Mouse (Mus musculus): ENCODE results near the gene Prm1. TPM values are rescaled to one million over a fixed set of nuclear protein-coding genes. Genes with fewer than 3 reads are reported as not detected.

Prm1 gene
- polyA plus RNA-seq, 1 experiment from 2014 or later: not detected

DNA sequence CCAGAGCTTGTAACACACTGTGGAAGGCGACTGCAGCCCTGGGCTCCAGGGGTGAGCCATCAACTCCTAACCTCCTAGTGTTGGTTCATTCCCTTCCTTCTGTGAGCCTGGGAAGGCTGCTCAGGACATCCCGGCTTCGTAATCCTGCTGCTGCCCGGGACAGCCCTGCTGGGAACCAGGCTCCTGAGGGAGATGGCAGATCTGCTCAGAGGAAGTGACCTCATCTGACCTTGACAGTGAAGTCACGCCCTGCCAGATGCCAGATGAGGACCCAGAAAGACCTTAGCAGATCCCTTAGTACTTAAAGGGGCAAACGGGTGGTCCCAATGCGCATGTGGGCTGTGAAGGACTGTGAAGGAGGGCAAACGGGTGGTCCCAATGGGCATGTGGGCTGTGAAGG, 44.5 kb downstream of the Prm1 start:
- Histone ChIP-seq H3K9me3 (ENCODE audit: control insufficient read depth, low read length) (no peaks in the 10 kb centered on the region), H3K36me3 (ENCODE audit: control insufficient read depth, insufficient read depth, low read length) (no peaks in the 10 kb centered on the region), H3K4me2 (ENCODE audit: low read depth, severe bottlenecking) (no peak overlapping the region), H3K9ac (ENCODE audit: low read length) (no peak overlapping the region), H3K27me3 (ENCODE audit: control insufficient read depth, insufficient read depth, low read length) (no peaks in the 10 kb centered on the region), H3K4me3 (ENCODE audit: low read depth, low read length) (no peak overlapping the region), H3K4me1 (ENCODE audit: control insufficient read depth, insufficient read depth, low read length) (0 out of 2 replicates have a peak, but pooled peaks cover 3% of the 10 kb centered on the region), H3K27ac (replicated peaks; ENCODE audit: low read depth, low read length) (no peak overlapping the region)
- no peak for DNase-seq (ENCODE audit: low spot score)
- ATAC-seq (ENCODE audit: insufficient number of reproducible peaks, low FRiP score, low TSS enrichment, low read depth): no peak
- 49% methylated on average over 8 of the region's 8 CpGs for WGBS

DNA sequence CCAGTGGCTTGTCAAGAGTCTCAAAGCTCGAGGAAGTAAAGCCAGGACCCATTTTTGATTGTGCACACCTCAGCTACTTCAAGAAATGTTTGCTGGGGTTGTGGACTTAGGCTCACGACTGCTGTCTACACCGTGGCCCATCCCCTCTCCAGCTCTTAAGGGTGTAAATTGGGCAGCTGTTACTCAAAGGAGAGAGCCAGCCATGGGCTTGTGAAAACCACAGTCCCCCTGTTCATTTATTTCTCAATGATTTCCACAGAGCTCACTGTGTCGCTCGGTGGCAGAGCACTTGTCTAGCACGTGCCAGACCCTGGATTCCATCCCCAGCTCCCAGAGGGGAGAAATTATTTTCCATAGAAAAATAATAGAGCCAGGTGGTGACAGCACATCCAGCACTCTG, 49.5 kb downstream of the Prm1 start:
- Histone ChIP-seq H3K4me3 (ENCODE audit: low read depth, low read length) (no peak overlapping the region), H3K36me3 (ENCODE audit: control insufficient read depth, insufficient read depth, low read length) (no peaks in the 10 kb centered on the region), H3K27me3 (ENCODE audit: control insufficient read depth, insufficient read depth, low read length) (no peaks in the 10 kb centered on the region), H3K4me1 (ENCODE audit: control insufficient read depth, insufficient read depth, low read length) (0 out of 2 replicates have a peak, but pooled peaks cover 3% of the 10 kb centered on the region), H3K4me2 (ENCODE audit: low read depth, severe bottlenecking) (no peak overlapping the region), H3K27ac (replicated peaks; ENCODE audit: low read depth, low read length) (no peak overlapping the region), H3K9me3 (ENCODE audit: control insufficient read depth, low read length) (no peaks in the 10 kb centered on the region), H3K9ac (ENCODE audit: low read length) (no peak overlapping the region)
- ATAC-seq (ENCODE audit: insufficient number of reproducible peaks, low FRiP score, low TSS enrichment, low read depth) (no peak), DNase-seq (ENCODE audit: low spot score) (no peak)
- WGBS: 76% methylated on average over 6 of the region's 6 CpGs

DNA sequence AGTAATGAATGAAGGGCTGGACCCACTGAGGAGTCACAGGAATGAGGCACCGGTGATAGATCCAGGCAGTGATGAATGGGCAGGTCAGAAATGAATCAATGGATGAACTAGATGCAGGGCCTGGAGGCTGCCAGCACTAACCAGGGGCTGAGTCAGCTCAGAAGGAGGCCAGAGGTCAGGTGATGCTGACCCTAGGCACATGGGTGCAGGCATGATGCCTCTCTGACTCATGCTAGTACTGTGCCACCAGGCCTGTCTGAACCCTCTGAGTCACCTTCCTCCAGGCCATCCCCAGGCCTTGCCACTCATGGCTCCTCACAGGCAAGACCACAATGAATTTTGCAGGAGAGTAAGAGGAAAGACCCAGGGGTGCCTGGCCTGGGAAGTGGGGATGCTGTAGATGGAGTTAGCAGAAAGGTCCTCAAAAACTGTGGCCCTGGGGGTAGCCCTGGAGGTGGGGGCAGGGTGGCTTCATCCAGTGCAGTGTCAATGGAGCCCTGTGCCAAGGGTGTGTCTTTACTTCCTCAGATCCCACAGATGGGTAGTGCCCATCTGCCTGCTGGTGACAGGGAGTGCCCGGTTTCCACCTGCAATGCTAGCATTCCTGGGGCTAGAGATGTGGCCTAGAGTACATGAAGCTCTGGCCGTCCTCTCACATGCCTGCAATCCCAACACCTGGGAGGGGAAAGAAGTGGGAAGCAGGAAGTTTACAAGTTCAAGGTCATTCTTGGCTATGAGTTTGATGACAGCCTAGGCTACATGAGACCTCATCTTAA, 50.9 kb downstream of the Prm1 start:
- no peak for DNase-seq (ENCODE audit: low spot score)
- H3K4me3 ChIP-seq (ENCODE audit: low read depth, low read length): no peak overlapping the region

DNA sequence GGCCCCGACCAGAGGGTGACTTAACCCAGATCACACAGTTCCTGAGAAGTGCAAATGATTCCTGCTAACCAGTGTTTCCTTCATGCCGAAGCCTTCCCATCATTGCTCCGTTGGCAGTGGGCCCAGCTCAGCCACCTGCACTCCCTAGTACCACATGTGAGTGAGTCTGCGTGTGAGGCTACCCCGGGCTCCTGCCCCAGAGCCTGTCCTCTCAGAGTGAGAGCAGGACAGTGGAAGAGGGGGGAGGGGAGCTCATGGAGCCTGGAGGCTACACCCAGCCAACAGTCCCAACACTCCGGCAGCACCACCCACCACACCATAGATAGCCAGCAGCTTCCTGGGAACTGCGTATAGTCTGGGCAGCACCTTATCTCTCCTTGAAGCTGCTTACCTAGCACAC, 55.8 kb downstream of the Prm1 start:
- no peaks in the 10 kb centered on the region for H3K36me3 ChIP-seq (ENCODE audit: control insufficient read depth, insufficient read depth, low read length)
- H3K27me3 ChIP-seq (ENCODE audit: control insufficient read depth, insufficient read depth, low read length): no peaks in the 10 kb centered on the region
- DNase-seq (ENCODE audit: low spot score): no peak
- H3K4me1 ChIP-seq (ENCODE audit: control insufficient read depth, insufficient read depth, low read length): 0 out of 2 replicates have a peak, but pooled peaks cover 2% of the 10 kb centered on the region
- no peaks in the 10 kb centered on the region for H3K9me3 ChIP-seq (ENCODE audit: control insufficient read depth, low read length)
- 66% methylated on average over 7 of the region's 7 CpGs for WGBS
- no peak for ATAC-seq (ENCODE audit: insufficient number of reproducible peaks, low FRiP score, low TSS enrichment, low read depth)
- H3K9ac ChIP-seq (ENCODE audit: low read length): no peak overlapping the region
- H3K4me2 ChIP-seq (ENCODE audit: low read depth, severe bottlenecking): no peak overlapping the region
- H3K4me3 ChIP-seq (ENCODE audit: low read depth, low read length): no peak overlapping the region
- H3K27ac ChIP-seq (replicated peaks; ENCODE audit: low read depth, low read length): no peak overlapping the region

More for the DNA sequence above, 50.9 kb downstream of the Prm1 start:
- Histone ChIP-seq H3K27me3 (ENCODE audit: control insufficient read depth, insufficient read depth, low read length) (no peaks in the 10 kb centered on the region), H3K4me2 (ENCODE audit: low read depth, severe bottlenecking) (no peak overlapping the region), H3K36me3 (ENCODE audit: control insufficient read depth, insufficient read depth, low read length) (no peaks in the 10 kb centered on the region), H3K9ac (ENCODE audit: low read length) (no peak overlapping the region), H3K27ac (replicated peaks; ENCODE audit: low read depth, low read length) (no peak overlapping the region), H3K4me1 (ENCODE audit: control insufficient read depth, insufficient read depth, low read length) (no peaks in the 10 kb centered on the region), H3K9me3 (ENCODE audit: control insufficient read depth, low read length) (no peaks in the 10 kb centered on the region)
- WGBS: 81% methylated on average over 3 of the region's 3 CpGs
- ATAC-seq (ENCODE audit: insufficient number of reproducible peaks, low FRiP score, low TSS enrichment, low read depth): no peak

DNA sequence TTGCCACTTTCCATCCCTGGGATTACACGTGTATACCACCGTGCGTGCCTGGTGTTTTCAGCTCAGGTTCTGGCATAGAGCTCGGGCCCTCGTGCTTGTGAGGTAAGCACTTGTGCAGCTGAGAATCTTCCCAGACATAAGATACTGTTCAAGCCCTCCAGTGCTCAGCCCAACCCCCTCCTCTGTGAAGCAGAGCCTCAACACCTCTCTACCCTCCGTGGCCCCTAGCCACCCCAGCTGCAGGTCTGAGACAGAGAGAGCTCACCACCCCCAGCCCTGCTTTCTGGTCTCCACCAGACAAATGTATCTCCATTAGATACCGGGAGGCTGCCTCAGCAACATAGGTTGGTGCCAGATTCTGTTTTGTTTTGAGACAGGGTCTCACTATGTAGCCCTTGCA, 56.4 kb downstream of the Prm1 start:
- DNase-seq (ENCODE audit: low spot score): no peak
- Histone ChIP-seq H3K9ac (ENCODE audit: low read length) (no peak overlapping the region), H3K36me3 (ENCODE audit: control insufficient read depth, insufficient read depth, low read length) (no peaks in the 10 kb centered on the region), H3K4me3 (ENCODE audit: low read depth, low read length) (no peak overlapping the region), H3K27ac (replicated peaks; ENCODE audit: low read depth, low read length) (no peak overlapping the region), H3K9me3 (ENCODE audit: control insufficient read depth, low read length) (no peaks in the 10 kb centered on the region), H3K4me1 (ENCODE audit: control insufficient read depth, insufficient read depth, low read length) (peaks cover 7% of the 10 kb centered on the region; the same call in 1 of the 2 replicates), H3K4me2 (ENCODE audit: low read depth, severe bottlenecking) (no peak overlapping the region), H3K27me3 (ENCODE audit: control insufficient read depth, insufficient read depth, low read length) (no peaks in the 10 kb centered on the region)
- ATAC-seq (ENCODE audit: insufficient number of reproducible peaks, low FRiP score, low TSS enrichment, low read depth): no peak
- WGBS: 67% methylated on average over 7 of the region's 7 CpGs

Other genes starting within 250 kb of the Prm1 start
- 5.2 and 5.5 TPM in 2 replicates for gene Socs1, start 20.3 kb downstream of the Prm1 start, polyA plus RNA-seq (2014; fragmentation: Nextera tagmentation; extraction: Ambion mirVana)
- not detected in 2 replicates for gene Tnp2, start 17.2 kb downstream of the Prm1 start, polyA plus RNA-seq (2014; fragmentation: Nextera tagmentation; extraction: Ambion mirVana)
- not detected in 2 replicates for gene Prm3, start 14.9 kb downstream of the Prm1 start, polyA plus RNA-seq (2014; fragmentation: Nextera tagmentation; extraction: Ambion mirVana)
- gene Prm2, start 9.7 kb downstream of the Prm1 start, polyA plus RNA-seq (2014; fragmentation: Nextera tagmentation; extraction: Ambion mirVana): not detected in 2 replicates
- not detected in 2 replicates for gene Gm11172, start 7.1 kb upstream of the Prm1 start, polyA plus RNA-seq (2014; fragmentation: Nextera tagmentation; extraction: Ambion mirVana)
- 4.3 and 4.7 TPM in 2 replicates for gene Rmi2, start 29.2 kb upstream of the Prm1 start, polyA plus RNA-seq (2014; fragmentation: Nextera tagmentation; extraction: Ambion mirVana)